Mouse (Mus musculus) MEL (cell line): ENCODE results near the gene Tsnaxip1. TPM values are rescaled to one million over a fixed set of nuclear protein-coding genes. Genes with fewer than 3 reads are reported as not detected.

ENCODE experiments used
- DNase-seq: peaks from one replicate; pipeline ENCODE4 v3.0.0; 2011; ENCODE audit warnings: low read depth, low spot score
- H3K27ac ChIP-seq: 2 replicates; pipeline ENCODE4 v1.5.1; 2012; ENCODE audit warnings: low read depth, mild to moderate bottlenecking, control low read depth, low read length, moderate library complexity; ENCODE audit not compliant: control insufficient read depth
- H3K27me3 ChIP-seq, 2 experiments: fragments of 150-350 bp in 1 of 2; sonication (generic) in 1 of 2; 2 replicates each; pipeline ENCODE4 v1.6.1; 2012; ENCODE audit warnings: low read length in 2 of 2, mild to moderate bottlenecking in 2 of 2, improper control_type of control experiment in 1 of 2, moderate library complexity in 1 of 2; ENCODE audit not compliant: insufficient read depth in 2 of 2, control insufficient read depth in 1 of 2
- H3K36me3 ChIP-seq, 2 experiments: 2 replicates each; pipeline ENCODE4 v1.6.1; 2012 to 2014; ENCODE audit warnings: low read length in 2 of 2, improper control_type of control experiment in 1 of 2, inconsistent platforms in 1 of 2, mild to moderate bottlenecking in 1 of 2; ENCODE audit not compliant: insufficient read depth in 2 of 2, control insufficient read depth in 1 of 2
- H3K4me1 ChIP-seq, 2 experiments: fragments of 150-350 bp in 1 of 2; sonication (generic) in 1 of 2; 2 replicates each; pipeline ENCODE4 v1.6.1; 2012; ENCODE audit warnings: low read length in 2 of 2, improper control_type of control experiment in 1 of 2, mild to moderate bottlenecking in 1 of 2; ENCODE audit not compliant: insufficient read depth in 2 of 2, control insufficient read depth in 1 of 2
- H3K4me3 ChIP-seq, 2 experiments: fragments of 150-350 bp in 1 of 2; sonication (generic) in 1 of 2; 2 replicates each; pipeline ENCODE4 v1.5.1; 2012; ENCODE audit warnings: low read depth in 2 of 2, low read length in 2 of 2, mild to moderate bottlenecking in 2 of 2, moderate library complexity in 2 of 2, control low read depth in 1 of 2, improper control_type of control experiment in 1 of 2; ENCODE audit not compliant: control insufficient read depth in 1 of 2, insufficient read depth in 1 of 2
- H3K79me2 ChIP-seq: 2 replicates; pipeline ENCODE4 v1.6.1; 2012; ENCODE audit warnings: mild to moderate bottlenecking, low read length, moderate library complexity; ENCODE audit not compliant: control insufficient read depth, poor library complexity, insufficient read depth
- H3K9ac ChIP-seq: 2 replicates; pipeline ENCODE4 v1.6.1; 2012; ENCODE audit warnings: low read depth, mild to moderate bottlenecking, control low read depth, low read length, moderate library complexity; ENCODE audit not compliant: control insufficient read depth, poor library complexity, severe bottlenecking
- H3K9me3 ChIP-seq: fragments of 150-350 bp; sonication (generic); replicated peaks from 2 replicates; pipeline ENCODE4 v1.6.1; 2012; ENCODE audit warnings: mild to moderate bottlenecking, low read length, improper control_type of control experiment, moderate library complexity; ENCODE audit not compliant: insufficient read depth
- BHLHE40 ChIP-seq: IDR thresholded peaks from 2 replicates; pipeline ENCODE4 v1.6.1; 2012; ENCODE audit warnings: low read depth, mild to moderate bottlenecking, inconsistent platforms, low read length, improper control_type of control experiment, borderline replicate concordance
- CTCF ChIP-seq, 3 experiments: IDR thresholded peaks in 2 of 3; conservative IDR thresholded peaks in 1 of 3; 2 replicates each; pipeline ENCODE4 v1.5.1; 2011 to 2012; ENCODE audit warnings: low read length in 3 of 3, low read depth in 2 of 3, mild to moderate bottlenecking in 2 of 3, improper control_type of control experiment in 1 of 3, inconsistent platforms in 1 of 3, mixed read lengths in 1 of 3, moderate library complexity in 1 of 3; ENCODE audit not compliant: control insufficient read depth in 1 of 3, insufficient read depth in 1 of 3, poor library complexity in 1 of 3, severe bottlenecking in 1 of 3
- E2F4 ChIP-seq: IDR thresholded peaks from 2 replicates; pipeline ENCODE4 v1.6.1; 2011; ENCODE audit warnings: low read depth, low read length, improper control_type of control experiment, borderline replicate concordance
- ELF1 ChIP-seq: IDR thresholded peaks from 2 replicates; pipeline ENCODE4 v1.6.1; 2014; ENCODE audit warnings: low read depth, mild to moderate bottlenecking, inconsistent platforms, low read length, improper control_type of control experiment, moderate library complexity
- GABPA ChIP-seq: IDR thresholded peaks from 2 replicates; pipeline ENCODE4 v1.6.1; 2012; ENCODE audit warnings: low read depth, mild to moderate bottlenecking, inconsistent platforms, low read length, improper control_type of control experiment, moderate library complexity
- KAT2A ChIP-seq: conservative IDR thresholded peaks from 2 replicates; pipeline ENCODE4 v1.6.1; 2012; ENCODE audit warnings: low read depth, low read length, improper control_type of control experiment, inconsistent platforms
- MAX ChIP-seq: IDR thresholded peaks from 2 replicates; pipeline ENCODE4 v1.6.1; 2011; ENCODE audit warnings: low read length, improper control_type of control experiment
- MEF2A ChIP-seq: IDR thresholded peaks from 2 replicates; pipeline ENCODE4 v1.6.1; 2014; ENCODE audit warnings: low read depth, mild to moderate bottlenecking, inconsistent platforms, low read length, improper control_type of control experiment; ENCODE audit not compliant: poor library complexity, insufficient replicate concordance, severe bottlenecking; ENCODE audit errors: extremely low read depth
- MYC ChIP-seq: IDR thresholded peaks from 2 replicates; pipeline ENCODE4 v1.6.1; 2011; ENCODE audit warnings: low read depth, mild to moderate bottlenecking, low read length, improper control_type of control experiment, moderate library complexity
- POLR2AphosphoS5 ChIP-seq: IDR thresholded peaks from 2 replicates; pipeline ENCODE4 v1.6.1; 2012; ENCODE audit warnings: low read depth, borderline replicate concordance, mild to moderate bottlenecking, inconsistent platforms, low read length, moderate library complexity, mixed read lengths
- RCOR1 ChIP-seq: IDR thresholded peaks from 2 replicates; pipeline ENCODE4 v1.6.1; 2012; ENCODE audit warnings: low read depth, mild to moderate bottlenecking, inconsistent platforms, low read length, improper control_type of control experiment
- SIN3A ChIP-seq: IDR thresholded peaks from 2 replicates; pipeline ENCODE4 v1.6.1; 2012; ENCODE audit warnings: low read length, improper control_type of control experiment, inconsistent platforms
- SMC3 ChIP-seq: IDR thresholded peaks from 2 replicates; pipeline ENCODE4 v1.6.1; 2011; ENCODE audit warnings: low read depth, low read length, improper control_type of control experiment
- TCF12 ChIP-seq: IDR thresholded peaks from 2 replicates; pipeline ENCODE4 v1.6.1; 2014; ENCODE audit warnings: low read depth, mild to moderate bottlenecking, inconsistent platforms, low read length, improper control_type of control experiment, moderate library complexity
- USF1 ChIP-seq: IDR thresholded peaks from 2 replicates; pipeline ENCODE4 v1.6.1; 2014; ENCODE audit warnings: low read depth, mild to moderate bottlenecking, inconsistent platforms, low read length, improper control_type of control experiment, moderate library complexity
- USF2 ChIP-seq, 2 experiments: IDR thresholded peaks; 2 replicates each; pipeline ENCODE4 v1.6.1; 2011 to 2012; ENCODE audit warnings: improper control_type of control experiment in 2 of 2, low read length in 2 of 2, borderline replicate concordance in 1 of 2, inconsistent platforms in 1 of 2, low read depth in 1 of 2, mild to moderate bottlenecking in 1 of 2; ENCODE audit not compliant: insufficient read depth in 1 of 2
- ZC3H11A ChIP-seq: IDR thresholded peaks from 2 replicates; pipeline ENCODE4 v1.6.1; 2012; ENCODE audit warnings: low read depth, mild to moderate bottlenecking, inconsistent platforms, low read length, improper control_type of control experiment
- ZKSCAN1 ChIP-seq: IDR thresholded peaks from 2 replicates; pipeline ENCODE4 v1.6.1; 2012; ENCODE audit warnings: low read depth, mild to moderate bottlenecking, inconsistent platforms, low read length, improper control_type of control experiment, moderate library complexity
- ZMIZ1 ChIP-seq: IDR thresholded peaks from 2 replicates; pipeline ENCODE4 v1.6.1; 2012; ENCODE audit warnings: low read depth, mild to moderate bottlenecking, inconsistent platforms, low read length, improper control_type of control experiment, moderate library complexity
- polyA plus RNA-seq, 2 experiments: library from polyadenylated mRNA; stranded (reverse) in 1 of 2; unstranded in 1 of 2; fragments of >175 nt in 1 of 2; fragments of >200 nt in 1 of 2; gene quantifications; 2 replicates each; pipeline versions ENCODE4 v1.2.1 to v1.2.4; 2012; ENCODE audit warnings: low replicate concordance in 2 of 2, low read depth in 1 of 2; ENCODE audit not compliant: insufficient read length in 2 of 2, insufficient read depth in 1 of 2, missing spikeins in 1 of 2
- total RNA-seq: library from RNA; depleted of rRNA; stranded (reverse); fragments of 300-350 nt; gene quantifications from 2 replicates; pipeline ENCODE4 v1.2.3, GENCODE M21; 2012

The Tsnaxip1 gene
- total and polyA plus RNA-seq, 3 experiments, result 0.10 TPM; not detected in 2

DNA sequence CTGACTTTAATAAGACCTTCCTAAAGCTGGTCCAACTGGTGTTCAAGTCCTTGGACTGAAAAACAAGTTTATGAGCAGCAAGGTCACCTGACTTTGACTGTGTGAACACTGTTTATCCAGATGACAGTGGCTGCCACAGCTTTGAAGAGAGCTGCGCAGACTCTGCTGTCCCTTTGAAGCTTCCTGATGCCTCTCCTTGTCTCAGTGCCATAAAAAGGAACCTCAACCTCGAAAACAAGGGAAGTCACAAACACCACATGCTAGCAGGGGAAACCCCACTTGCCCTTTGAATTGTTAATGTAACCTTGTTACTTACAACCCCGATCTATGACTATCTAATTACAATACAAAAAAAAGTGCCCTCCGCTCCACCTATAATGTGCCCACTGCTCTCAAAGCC is 2.0 kb upstream of the Tsnaxip1 start:
- no peak overlapping the region; the same call in 1 of the 2 replicates for H3K9ac ChIP-seq
- no peaks in the 10 kb centered on the region for H3K9me3 ChIP-seq
- TF ChIP-seq KAT2A (no peak), USF2 (IDR thresholded peaks at IDR 0.05; ENCODE audit: borderline replicate concordance in 1 of 2, insufficient read depth in 1 of 2, low read depth in 1 of 2, low read length in 2 of 2) (no peak), GABPA (no peak), ZC3H11A (no peak), MYC (no peak), SIN3A (no peak), USF1 (no peak), ZMIZ1 (no peak), ELF1 (no peak), RCOR1 (no peak), BHLHE40 (no peak), MEF2A (no peak), CTCF (IDR thresholded peaks at IDR 0.05 in 2 of 3, conservative IDR thresholded peaks at IDR 0.05 in 1 of 3; ENCODE audit: control insufficient read depth in 1 of 3, insufficient read depth in 1 of 3, low read depth in 2 of 3, low read length in 3 of 3, poor library complexity in 1 of 3, severe bottlenecking in 1 of 3) (no peak), POLR2AphosphoS5 (no peak), ZKSCAN1 (no peak), MAX (no peak), TCF12 (no peak), E2F4 (no peak)
- TF ChIP-seq, all 39 proteins: peak for 0
- peaks cover 0 to 18% of the 10 kb centered on the region in 2 experiments for H3K36me3 ChIP-seq
- no peak overlapping the region for H3K27ac ChIP-seq
- DNase-seq, result no peak
- no peaks in the 10 kb centered on the region for H3K27me3 ChIP-seq
- H3K79me2 ChIP-seq, result peaks cover 11% of the 10 kb centered on the region
- peak overlapping the region in 1 of 2 experiments; percentile 58; a peak in 1 of 4 replicates for H3K4me3 ChIP-seq
- peaks cover 6 to 21% of the 10 kb centered on the region in 2 experiments for H3K4me1 ChIP-seq

DNA sequence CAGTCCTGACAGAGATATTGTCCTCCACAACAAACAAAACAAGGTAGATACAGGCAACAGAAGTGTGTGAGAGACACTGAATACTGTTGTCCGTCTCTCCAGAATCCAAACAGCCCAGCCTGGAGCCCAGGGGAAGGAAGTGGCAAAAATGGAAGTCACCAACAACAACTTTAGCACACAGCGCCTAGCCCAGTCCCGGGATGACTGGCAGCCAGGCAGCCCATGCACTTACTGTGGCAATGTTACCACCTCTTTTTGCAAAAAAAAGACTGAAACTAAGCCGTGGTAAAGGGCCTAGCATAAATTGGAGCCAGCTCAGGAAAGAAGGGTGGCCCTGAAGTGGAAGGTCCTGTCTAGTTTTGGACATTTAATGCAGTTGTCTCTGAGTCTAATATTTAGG is 1.2 kb upstream of the Tsnaxip1 start:
- no peaks in the 10 kb centered on the region for H3K27me3 ChIP-seq
- TF ChIP-seq SMC3, result no peak
- TF ChIP-seq TCF12, result 0 out of 2 replicates have a peak, but pooled peaks have one; percentile 13
- H3K27ac ChIP-seq, result peak overlapping the region; percentile 3; the same call in 1 of the 2 replicates
- H3K9ac ChIP-seq, result peak overlapping the region; percentile 77
- peaks cover 0 to 11% of the 10 kb centered on the region in 2 experiments for H3K36me3 ChIP-seq
- peak overlapping the region; percentile 58 to 82 for H3K4me3 ChIP-seq
- peak; percentile 49 for DNase-seq
- H3K79me2 ChIP-seq, result peaks cover 11% of the 10 kb centered on the region
- no peaks in the 10 kb centered on the region for H3K9me3 ChIP-seq
- H3K4me1 ChIP-seq, result peaks cover 0 to 12% of the 10 kb centered on the region in 2 experiments; a peak in 3 of 4 replicates
